Mouse (Mus musculus) MEL (cell line): Measurements from ENCODE around the gene Unc80.

Experiments used
- GABPA ChIP-seq: IDR thresholded peaks from 2 replicates; pipeline ENCODE4 v1.6.1; 2012; ENCODE audit warnings: low read depth, mild to moderate bottlenecking, inconsistent platforms, low read length, improper control_type of control experiment, moderate library complexity
- GATA1 ChIP-seq: IDR thresholded peaks from 2 replicates; pipeline ENCODE4 v1.6.1; 2011; ENCODE audit warnings: low read depth, low read length, improper control_type of control experiment
- MAZ ChIP-seq: IDR thresholded peaks from 2 replicates; pipeline ENCODE4 v1.6.1; 2012; ENCODE audit warnings: low read depth, mild to moderate bottlenecking, inconsistent platforms, low read length, improper control_type of control experiment
- MEF2A ChIP-seq: IDR thresholded peaks from 2 replicates; pipeline ENCODE4 v1.6.1; 2014; ENCODE audit warnings: low read depth, mild to moderate bottlenecking, inconsistent platforms, low read length, improper control_type of control experiment; ENCODE audit not compliant: poor library complexity, insufficient replicate concordance, severe bottlenecking; ENCODE audit errors: extremely low read depth

DNA sequence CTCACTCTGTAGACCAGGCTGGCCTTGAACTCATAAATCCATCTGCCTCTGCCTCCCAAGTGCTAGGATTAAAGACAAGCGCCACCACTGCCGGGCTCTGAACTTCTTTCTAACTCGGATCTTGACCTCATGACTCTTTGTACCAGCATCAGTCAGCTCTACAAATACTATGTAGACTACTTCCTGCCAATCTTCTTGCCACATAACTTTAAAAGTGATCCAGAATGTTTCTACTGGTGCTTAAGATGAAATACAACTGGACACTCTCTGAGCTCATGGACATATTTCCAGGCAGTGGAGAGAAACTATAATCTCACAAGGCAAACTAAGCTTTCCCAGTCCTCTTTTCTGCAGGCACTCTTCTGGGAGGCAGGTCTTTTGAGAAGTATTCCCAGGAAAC is 8.8 kb upstream of the Unc80 start:
- no peak for TF ChIP-seq GABPA
- TF ChIP-seq MEF2A: no peak
- TF ChIP-seq GATA1: no peak
- TF ChIP-seq MAZ: no peak
